Mouse (Mus musculus): ENCODE data around the gene Tepp. TPM values are rescaled to one million over a fixed set of nuclear protein-coding genes. Genes with fewer than 3 reads are reported as not detected.

Tepp gene
- total RNA-seq, 2 experiments from 2014 or later = not detected

- peak; percentile 96 for DNase-seq
These were observed 21.5 kb downstream of the Tepp start, which contains the start of the genes Zfp319 and Usb1 for GRCm38 (mm10) chr8:95331720-95332436. TSS of gene Zfp319 (minus strand) at chr8:95331950. TSS of gene Usb1 (plus strand) at chr8:95332284.

GRCm38 (mm10) chr8:95332437-95333199, 22.3 kb downstream of the Tepp start:
- peak in 1 of 2 experiments; percentile 5 for DNase-seq

GRCm38 (mm10) chr8:95335706-95336105, 25.3 kb downstream of the Tepp start:
- DNase-seq = no peak

- no peak for DNase-seq
These were observed 26.0 kb downstream of the Tepp start for GRCm38 (mm10) chr8:95336363-95336762.

- peak; percentile 67 to 70 for DNase-seq
These were observed 31.4 kb downstream of the Tepp start for GRCm38 (mm10) chr8:95341721-95342120.

- DNase-seq = no peak
These were observed 34.3 kb downstream of the Tepp start for GRCm38 (mm10) chr8:95344668-95345067.

- DNase-seq = peak; percentile 61 to 90
These were observed 36.5 kb downstream of the Tepp start for GRCm38 (mm10) chr8:95346643-95347545.

- no peak for DNase-seq
These were observed 38.0 kb downstream of the Tepp start for GRCm38 (mm10) chr8:95348356-95348755.

GRCm38 (mm10) chr8:95348811-95349630, 38.7 kb downstream of the Tepp start:
- peak; percentile 72 to 81 for DNase-seq

- DNase-seq = peak in 1 of 2 experiments; percentile 47
These were observed 41.1 kb downstream of the Tepp start for GRCm38 (mm10) chr8:95351461-95351860.

- peak; percentile 85 to 87 for DNase-seq
These were observed 41.9 kb downstream of the Tepp start, which contains the start of gene Mmp15 for GRCm38 (mm10) chr8:95352151-95352870. TSS of gene Mmp15 (plus strand) at chr8:95352268.

- DNase-seq = peak; percentile 57 to 71
These were observed 42.8 kb downstream of the Tepp start for GRCm38 (mm10) chr8:95352871-95353866.

GRCm38 (mm10) chr8:95354606-95355005, 44.2 kb downstream of the Tepp start:
- DNase-seq = no peak

GRCm38 (mm10) chr8:95358550-95359411, 48.4 kb downstream of the Tepp start:
- peak in 1 of 2 experiments; percentile 46 for DNase-seq

GRCm38 (mm10) chr8:95360181-95361015, 50.0 kb downstream of the Tepp start:
- peak; percentile 47 to 49 for DNase-seq

- DNase-seq = no peak
These were observed 50.6 kb downstream of the Tepp start for GRCm38 (mm10) chr8:95361016-95361341.

GRCm38 (mm10) chr8:95362272-95362671, 51.9 kb downstream of the Tepp start:
- DNase-seq = no peak
